Mouse (Mus musculus) heart, adult 10 weeks (tissue): ENCODE results near the gene Rab6a. TPM values are rescaled to one million over a fixed set of nuclear protein-coding genes. Genes with fewer than 3 reads are reported as not detected.

Source experiments
- polyA plus RNA-seq: library from polyadenylated mRNA; stranded (reverse); fragments of 350-450 nt; fragmentation: Illumina TruSeq; extraction: RNeasy Lipid Tissue Mini Kit (QIAGEN cat#74804); gene quantifications from one replicate; pipeline ENCODE4 v1.2.3, GENCODE M21; 2014; ENCODE audit warnings: low read depth, low replicate concordance

Rab6a gene
- 76.9 TPM for polyA plus RNA-seq

DNA sequence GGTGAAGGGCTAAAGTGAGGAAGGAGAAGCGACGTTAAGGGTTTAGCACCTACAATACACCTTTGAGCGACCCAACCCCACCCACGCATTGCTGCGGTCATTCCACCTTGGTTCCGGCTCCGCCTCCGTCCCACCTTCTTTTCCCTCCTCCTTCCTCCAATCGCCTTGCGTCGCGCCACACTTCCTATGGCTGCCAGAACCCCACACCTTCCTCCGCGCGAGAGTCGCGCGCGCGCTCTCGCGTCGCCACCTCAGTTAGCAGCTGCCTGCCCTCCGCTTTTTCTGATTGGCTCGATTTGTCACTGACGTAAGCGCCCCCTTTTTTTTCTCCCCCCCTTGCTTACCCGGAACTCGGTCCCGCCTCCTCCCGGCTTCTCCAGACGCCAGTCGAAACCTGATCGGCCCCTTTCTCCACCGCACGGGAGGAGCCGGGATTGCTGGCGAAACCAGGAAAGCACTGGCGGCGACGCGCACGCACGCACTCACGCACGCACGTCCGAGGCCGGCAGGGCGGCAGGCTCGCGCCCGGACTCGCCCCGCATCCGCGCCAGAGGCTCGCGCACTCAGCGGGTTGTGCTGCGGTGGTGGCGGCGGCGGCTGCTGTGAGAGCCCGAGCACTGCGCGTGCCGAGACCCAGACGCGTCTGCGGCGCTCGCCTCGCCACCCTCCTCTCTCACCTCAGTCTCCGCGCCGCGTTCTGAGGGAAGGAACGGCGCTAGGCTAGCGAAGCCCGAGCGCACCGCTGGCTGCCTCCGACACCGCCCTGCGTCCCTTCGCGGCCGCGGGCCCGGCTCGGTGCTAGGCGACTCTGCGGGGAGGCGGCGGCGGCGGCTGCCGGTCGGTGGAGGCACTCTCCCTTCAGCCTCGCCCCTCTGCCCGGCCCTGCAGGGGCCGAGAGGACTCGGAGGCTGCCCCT is at the start of gene Rab6a:
Rab6a (plus strand) TSS at position 197 of the 916 bp plus-strand sequence.

DNA sequence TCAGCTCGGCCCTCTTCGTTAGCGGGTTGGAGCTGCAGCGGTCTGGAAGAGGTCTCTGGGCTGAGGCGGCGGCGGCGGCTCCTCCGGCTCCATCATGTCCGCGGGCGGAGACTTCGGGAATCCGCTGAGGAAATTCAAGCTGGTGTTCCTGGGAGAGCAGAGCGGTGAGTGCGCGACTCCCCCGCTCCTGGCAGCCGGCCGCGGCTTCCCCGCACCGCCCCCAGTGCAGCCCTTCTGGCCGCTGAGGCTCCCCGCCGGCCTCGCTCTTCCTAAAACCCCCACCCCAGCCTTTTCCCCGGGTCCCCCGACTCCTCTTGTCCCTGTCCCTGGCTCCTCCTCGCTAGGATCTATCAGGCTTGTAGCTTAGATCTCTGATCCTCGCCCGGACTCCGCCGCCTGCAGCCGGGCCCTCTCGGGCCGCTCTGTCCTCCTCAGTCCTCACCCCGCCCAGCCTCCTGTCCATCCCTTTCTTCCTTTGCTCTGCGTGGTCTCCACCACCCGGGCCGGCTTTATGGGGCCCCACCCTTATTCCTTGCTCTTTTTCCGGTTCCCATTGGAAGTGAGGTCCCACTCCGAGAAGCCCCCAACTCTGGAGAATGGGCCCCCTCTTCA is 1.0 kb downstream of the Rab6a start, which contains the start of gene Mrpl48:
Mrpl48 (minus strand) TSS at position 172 of the 612 bp plus-strand sequence.

DNA sequence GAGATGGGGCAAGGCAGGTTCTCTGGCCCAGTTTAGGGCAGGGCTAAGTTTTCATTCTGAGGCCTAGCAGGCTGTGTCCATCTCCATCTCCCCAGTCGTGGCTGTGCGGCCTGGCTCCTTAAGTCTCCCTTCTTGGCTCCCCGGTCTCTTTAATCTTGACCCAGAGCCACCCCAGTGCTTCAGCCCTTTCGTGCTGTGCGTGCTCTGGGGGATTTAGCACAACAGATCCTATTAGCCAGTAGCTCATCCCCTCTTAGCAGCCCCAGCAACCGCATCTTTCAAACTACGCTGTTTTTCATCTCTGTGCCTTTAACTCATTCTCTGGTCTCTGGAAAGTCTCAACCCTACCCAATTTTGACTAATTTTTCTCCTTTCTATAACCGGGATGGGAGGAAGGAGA is 55.0 kb downstream of the Rab6a start, which contains the start of gene Plekhb1:
Plekhb1 (minus strand) TSS at position 184 of the 400 bp plus-strand sequence.

Other genes starting within 250 kb of the Rab6a start
- 9.2 TPM for gene C2cd3, start 235.2 kb upstream of the Rab6a start, polyA plus RNA-seq
- gene Ppme1, start 235.1 kb upstream of the Rab6a start, polyA plus RNA-seq: 37.3 TPM
- gene Ucp3, start 134.4 kb upstream of the Rab6a start, polyA plus RNA-seq: 42.2 TPM
- 129 TPM for gene Ucp2, start 114.1 kb upstream of the Rab6a start, polyA plus RNA-seq
- gene Dnajb13, start 92.5 kb upstream of the Rab6a start, polyA plus RNA-seq: not detected
- gene Coa4, start 70.3 kb upstream of the Rab6a start, polyA plus RNA-seq: 11.5 TPM
- 89.1 TPM for gene Mrpl48, start 891 bp downstream of the Rab6a start, polyA plus RNA-seq
- 3.3 TPM for gene Plekhb1, start 55.0 kb downstream of the Rab6a start, polyA plus RNA-seq
- gene Fam168a, start 99.2 kb downstream of the Rab6a start, polyA plus RNA-seq: 19.2 TPM